Mouse (Mus musculus) embryonic facial prominence, embryonic 13.5 days (tissue): Measurements from ENCODE around the gene Mtap. TPM values are rescaled to one million over a fixed set of nuclear protein-coding genes. Genes with fewer than 3 reads are reported as not detected.

ENCODE experiments used
- ATAC-seq: fragments of 200-750 bp; cut with Nextera tagmentation; 2 replicates; pipeline ENCODE4 v1.8.0; 2017; ENCODE audit warnings: low read depth; ENCODE audit not compliant: insufficient number of reproducible peaks, insufficient read depth, low FRiP score, low TSS enrichment
- H3K27ac ChIP-seq: fragments of 300-500 bp; sonication (generic); 2 replicates; pipeline ENCODE4 v1.5.1; 2015; ENCODE audit warnings: moderate library complexity, mild to moderate bottlenecking, inconsistent platforms
- H3K27me3 ChIP-seq: fragments of 300-500 bp; sonication (generic); 2 replicates; pipeline ENCODE4 v1.6.1; 2015; ENCODE audit warnings: mild to moderate bottlenecking, inconsistent platforms
- H3K36me3 ChIP-seq: fragments of 300-500 bp; sonication (generic); 2 replicates; pipeline ENCODE4 v1.6.1; 2015; ENCODE audit warnings: mild to moderate bottlenecking, inconsistent platforms
- H3K4me1 ChIP-seq: fragments of 300-500 bp; sonication (generic); 2 replicates; pipeline ENCODE4 v1.6.1; 2015; ENCODE audit warnings: inconsistent platforms
- H3K4me2 ChIP-seq: fragments of 300-500 bp; sonication (generic); 2 replicates; pipeline ENCODE4 v1.6.1; 2015; ENCODE audit warnings: moderate library complexity, mild to moderate bottlenecking, inconsistent platforms
- H3K4me3 ChIP-seq: fragments of 300-500 bp; sonication (generic); 2 replicates; pipeline ENCODE4 v1.5.1; 2015; ENCODE audit warnings: mild to moderate bottlenecking, inconsistent platforms
- H3K9ac ChIP-seq: fragments of 300-500 bp; sonication (generic); 2 replicates; pipeline ENCODE4 v1.6.1; 2015; ENCODE audit warnings: mild to moderate bottlenecking, inconsistent platforms
- H3K9me3 ChIP-seq: fragments of 300-500 bp; sonication (generic); 2 replicates; pipeline ENCODE4 v1.6.1; 2016; ENCODE audit warnings: inconsistent platforms
- WGBS: fragments of 180-500 bp; shearing (Covaris S2); methylation state at CpG from one replicate; pipeline ENCODE4 v1.1.7; 2015; ENCODE audit warnings: mixed read lengths; 5-methylcytosine and 5-hydroxymethylcytosine counted together
- polyA plus RNA-seq: library from polyadenylated mRNA; unstranded; fragments of >200 nt; fragmentation: Nextera tagmentation; extraction: Ambion mirVana; gene quantifications from 2 replicates; pipeline ENCODE4 v1.2.1, GENCODE M21; 2015

Mtap gene
- polyA plus RNA-seq, 1 experiment from 2014 or later = 91.0 TPM

DNA sequence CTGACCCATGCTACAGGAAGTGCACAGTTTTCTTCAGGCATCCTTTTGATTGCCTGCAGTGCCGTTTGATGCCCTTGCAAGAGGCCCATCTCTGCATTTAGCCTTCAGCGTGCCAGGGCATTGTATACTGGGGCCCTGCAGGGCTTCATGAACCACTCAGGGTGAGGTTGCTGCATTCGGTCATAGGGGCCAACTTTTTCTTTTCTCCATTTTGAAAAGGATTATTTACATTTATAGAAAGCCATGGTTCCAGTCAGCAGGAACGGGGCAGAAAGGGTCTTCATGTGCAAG lies 1.4 kb downstream of the Mtap start:
- H3K27ac ChIP-seq = peak overlapping the region; percentile 93; the same call in 1 of the 2 replicates
- peak overlapping the region; percentile 90 for H3K9ac ChIP-seq
- 9% methylated on average over 4 of the region's 4 CpGs for WGBS

DNA sequence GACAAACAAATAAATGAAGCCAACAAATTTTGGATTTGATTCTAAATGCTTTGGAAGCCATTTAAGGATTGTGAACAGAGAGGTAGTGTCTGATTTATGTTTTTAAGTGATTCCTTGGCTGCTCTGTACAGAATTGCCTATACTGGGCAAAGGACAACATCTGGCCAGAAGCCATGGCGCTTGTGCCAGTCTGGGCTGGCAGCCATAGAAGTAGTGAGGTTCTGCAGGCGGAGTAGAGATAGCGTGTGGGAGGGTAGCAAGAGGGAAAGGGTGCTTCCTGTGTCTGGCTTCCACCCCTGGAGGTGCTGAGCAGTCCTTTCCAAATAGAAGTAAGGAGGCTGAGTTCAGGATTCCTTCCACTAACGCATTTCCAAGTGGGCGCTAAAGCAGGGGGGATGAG lies 3.9 kb downstream of the Mtap start:
- no peaks in the 10 kb centered on the region for H3K9me3 ChIP-seq
- no peak overlapping the region for H3K4me2 ChIP-seq
- no peak overlapping the region for H3K4me3 ChIP-seq
- peaks cover 44% of the 10 kb centered on the region for H3K4me1 ChIP-seq
- no peak overlapping the region for H3K27ac ChIP-seq
- no peaks in the 10 kb centered on the region for H3K27me3 ChIP-seq
- 73% methylated on average over 5 of the region's 5 CpGs for WGBS
- peaks cover 11% of the 10 kb centered on the region; the same call in 1 of the 2 replicates for H3K36me3 ChIP-seq
- no peak for ATAC-seq
- H3K9ac ChIP-seq = no peak overlapping the region

More for the DNA sequence above, 1.4 kb downstream of the Mtap start:
- no peak for ATAC-seq
- H3K9me3 ChIP-seq = no peaks in the 10 kb centered on the region
- no peaks in the 10 kb centered on the region for H3K27me3 ChIP-seq
- H3K4me2 ChIP-seq = peak overlapping the region; percentile 61
- peak overlapping the region; percentile 97 for H3K4me3 ChIP-seq
- 0 out of 2 replicates have a peak, but pooled peaks cover under 1% of the 10 kb centered on the region for H3K36me3 ChIP-seq
- peaks cover 38% of the 10 kb centered on the region for H3K4me1 ChIP-seq

- 38% methylated on average over 6 of the region's 6 CpGs for WGBS
- Histone ChIP-seq H3K4me1 (peaks cover 14% of the 10 kb centered on the region), H3K9ac (no peak overlapping the region), H3K4me3 (no peak overlapping the region), H3K9me3 (no peaks in the 10 kb centered on the region; the same call in 1 of the 2 replicates), H3K36me3 (peaks cover 33% of the 10 kb centered on the region), H3K27me3 (no peaks in the 10 kb centered on the region), H3K4me2 (no peak overlapping the region), H3K27ac (no peak overlapping the region)
- no peak for ATAC-seq
Observed at GRCm38 (mm10) chr4:89145409-89145808, 8.5 kb downstream of the Mtap start.

GRCm38 (mm10) chr4:89146291-89146690 lies 9.4 kb downstream of the Mtap start:
- Histone ChIP-seq H3K4me1 (peaks cover 6% of the 10 kb centered on the region; the same call in 1 of the 2 replicates), H3K4me3 (no peak overlapping the region), H3K9ac (no peak overlapping the region), H3K27me3 (no peaks in the 10 kb centered on the region), H3K4me2 (no peak overlapping the region), H3K9me3 (no peaks in the 10 kb centered on the region; the same call in 1 of the 2 replicates), H3K36me3 (peaks cover 37% of the 10 kb centered on the region), H3K27ac (no peak overlapping the region)
- ATAC-seq = no peak
- 52% methylated on average over 3 of the region's 3 CpGs for WGBS

DNA sequence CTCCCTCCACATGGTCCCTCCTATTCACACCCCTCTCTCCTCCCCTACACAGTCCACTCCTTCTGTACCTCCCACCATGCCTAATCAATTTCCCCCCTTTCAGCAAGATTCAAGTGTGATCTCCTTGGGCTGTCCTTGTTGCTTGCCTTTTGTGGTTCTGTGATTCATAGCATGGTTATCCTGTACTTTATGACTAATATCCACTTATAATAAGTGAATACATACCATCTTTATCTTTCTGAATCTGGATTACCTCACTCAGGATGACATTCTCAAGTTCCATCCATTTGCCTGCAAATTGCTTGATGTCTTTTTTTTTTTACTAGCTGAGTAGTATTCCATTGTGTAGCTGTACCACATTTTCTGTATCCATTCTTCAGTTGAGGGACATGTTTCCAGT lies 12.3 kb downstream of the Mtap start:
- Histone ChIP-seq H3K9ac (no peak overlapping the region), H3K9me3 (no peaks in the 10 kb centered on the region; the same call in 1 of the 2 replicates), H3K4me3 (no peak overlapping the region), H3K36me3 (peaks cover 47% of the 10 kb centered on the region), H3K4me2 (no peak overlapping the region), H3K27ac (no peak overlapping the region), H3K4me1 (peaks cover 6% of the 10 kb centered on the region; the same call in 1 of the 2 replicates), H3K27me3 (no peaks in the 10 kb centered on the region)
- no peak for ATAC-seq

DNA sequence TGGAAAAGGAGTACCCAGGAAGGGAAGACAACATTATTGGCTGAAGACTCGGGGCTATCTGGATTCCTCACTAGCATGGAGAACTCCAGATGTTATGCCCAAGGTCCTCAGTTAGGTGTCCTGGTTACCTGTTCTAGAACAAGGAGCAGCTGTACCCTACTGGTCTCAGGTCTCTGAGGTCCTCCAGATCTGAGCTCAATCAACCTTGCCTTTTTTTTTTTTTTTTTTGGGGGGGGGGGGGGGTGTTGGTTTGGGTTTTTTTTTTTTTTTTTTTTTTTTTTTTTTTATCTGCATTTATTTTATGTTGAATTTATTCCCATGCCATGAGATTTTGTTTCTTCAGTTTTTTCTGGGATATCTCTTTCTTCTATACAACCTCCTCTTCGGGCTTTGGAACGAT lies 24.5 kb downstream of the Mtap start:
- Histone ChIP-seq H3K27me3 (no peaks in the 10 kb centered on the region), H3K9me3 (no peaks in the 10 kb centered on the region), H3K9ac (no peak overlapping the region), H3K4me3 (no peak overlapping the region), H3K4me1 (no peaks in the 10 kb centered on the region), H3K4me2 (no peak overlapping the region), H3K36me3 (peaks cover 86% of the 10 kb centered on the region), H3K27ac (no peak overlapping the region)
- WGBS = 90% methylated on average over 3 of the region's 3 CpGs
- ATAC-seq = no peak

- WGBS = 82% methylated on average over 5 of the region's 5 CpGs
- Histone ChIP-seq H3K9me3 (no peaks in the 10 kb centered on the region), H3K27me3 (no peaks in the 10 kb centered on the region), H3K27ac (no peak overlapping the region), H3K4me3 (no peak overlapping the region), H3K36me3 (peaks cover 86% of the 10 kb centered on the region), H3K9ac (no peak overlapping the region), H3K4me2 (no peak overlapping the region), H3K4me1 (no peaks in the 10 kb centered on the region)
- ATAC-seq = no peak
Observed at GRCm38 (mm10) chr4:89162496-89162895, 25.6 kb downstream of the Mtap start.

DNA sequence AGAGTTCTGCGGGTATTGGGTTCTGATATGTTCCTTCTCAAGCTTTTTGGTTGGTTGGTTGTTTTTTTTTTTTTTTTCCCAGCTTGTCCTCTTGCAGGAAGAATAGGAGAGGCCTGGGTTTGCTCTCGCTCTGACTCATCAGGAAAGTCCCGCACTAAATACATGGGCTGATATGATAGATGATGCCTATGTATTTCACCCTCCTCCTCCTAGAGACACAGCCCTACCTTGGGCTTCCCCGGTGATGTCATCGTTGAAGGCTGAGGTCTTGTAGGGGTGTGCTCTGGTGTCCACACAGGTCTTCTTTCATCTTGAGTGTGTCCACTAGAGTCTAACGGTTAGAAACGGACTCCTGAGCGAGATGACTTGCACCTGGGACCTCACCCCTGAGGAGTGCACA lies 26.7 kb downstream of the Mtap start:
- no peak overlapping the region for H3K9ac ChIP-seq
- no peaks in the 10 kb centered on the region for H3K4me1 ChIP-seq
- H3K4me2 ChIP-seq = no peak overlapping the region
- no peaks in the 10 kb centered on the region for H3K9me3 ChIP-seq
- H3K27me3 ChIP-seq = no peaks in the 10 kb centered on the region
- WGBS = 95% methylated on average over 8 of the region's 8 CpGs
- no peak for ATAC-seq
- no peak overlapping the region for H3K4me3 ChIP-seq
- H3K36me3 ChIP-seq = peaks cover 85% of the 10 kb centered on the region
- no peak overlapping the region for H3K27ac ChIP-seq

DNA sequence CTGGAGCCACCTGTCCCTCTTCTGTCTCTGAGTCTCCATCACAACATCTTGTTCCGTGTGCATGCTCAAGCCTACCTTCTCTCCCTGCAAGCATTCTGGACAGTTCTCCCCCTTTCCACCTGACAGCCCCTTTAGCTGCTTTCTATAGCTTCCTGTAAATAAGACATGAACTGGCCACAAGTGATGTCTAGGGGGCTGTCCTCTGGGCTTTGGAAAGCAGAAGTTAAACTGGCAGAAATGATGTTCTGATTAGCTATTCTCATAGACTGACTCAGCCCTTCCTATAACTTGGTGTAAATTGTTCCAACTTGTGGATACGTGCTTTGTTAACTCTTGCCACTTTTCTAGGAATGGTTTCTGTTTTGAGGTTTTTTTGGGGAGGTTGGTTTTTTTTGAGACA lies 27.8 kb downstream of the Mtap start:
- no peak for ATAC-seq
- Histone ChIP-seq H3K9me3 (no peaks in the 10 kb centered on the region), H3K4me1 (no peaks in the 10 kb centered on the region), H3K27me3 (no peaks in the 10 kb centered on the region), H3K9ac (no peak overlapping the region), H3K4me2 (no peak overlapping the region), H3K36me3 (peaks cover 88% of the 10 kb centered on the region), H3K27ac (no peak overlapping the region), H3K4me3 (no peak overlapping the region)
- WGBS = 86% methylated on average over 2 of the region's 2 CpGs

DNA sequence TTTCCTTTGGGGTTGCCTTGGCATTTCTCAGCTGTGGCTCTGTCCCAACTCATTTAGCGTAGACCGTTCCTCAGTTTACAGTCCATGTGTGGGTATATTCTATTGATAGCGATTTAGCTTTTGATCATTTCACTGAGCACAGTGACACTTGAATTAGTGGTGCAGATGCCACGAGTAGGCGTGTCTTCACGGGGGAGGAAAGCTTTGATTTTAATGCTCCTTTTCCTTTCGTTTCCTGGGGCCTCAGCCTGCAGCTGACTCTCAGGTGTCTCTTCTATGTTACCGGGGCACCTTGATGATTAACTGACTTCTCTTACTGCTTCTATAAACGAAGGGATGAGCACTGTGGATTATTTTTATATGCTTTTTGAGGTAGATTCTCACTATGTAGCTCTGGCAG lies 32.0 kb downstream of the Mtap start:
- Histone ChIP-seq H3K27ac (no peak overlapping the region), H3K9me3 (no peaks in the 10 kb centered on the region), H3K9ac (no peak overlapping the region), H3K4me2 (no peak overlapping the region), H3K4me3 (no peak overlapping the region), H3K36me3 (peaks cover 86% of the 10 kb centered on the region), H3K4me1 (no peaks in the 10 kb centered on the region), H3K27me3 (no peaks in the 10 kb centered on the region)
- 93% methylated on average over 9 of the region's 9 CpGs for WGBS
- ATAC-seq = no peak

GRCm38 (mm10) chr4:89169739-89170138 lies 32.8 kb downstream of the Mtap start:
- Histone ChIP-seq H3K4me1 (no peaks in the 10 kb centered on the region), H3K9ac (no peak overlapping the region), H3K27me3 (no peaks in the 10 kb centered on the region), H3K27ac (no peak overlapping the region), H3K4me2 (no peak overlapping the region), H3K4me3 (no peak overlapping the region), H3K36me3 (peaks cover 86% of the 10 kb centered on the region), H3K9me3 (no peaks in the 10 kb centered on the region)
- no peak for ATAC-seq
- 80% methylated on average over 4 of the region's 4 CpGs for WGBS

DNA sequence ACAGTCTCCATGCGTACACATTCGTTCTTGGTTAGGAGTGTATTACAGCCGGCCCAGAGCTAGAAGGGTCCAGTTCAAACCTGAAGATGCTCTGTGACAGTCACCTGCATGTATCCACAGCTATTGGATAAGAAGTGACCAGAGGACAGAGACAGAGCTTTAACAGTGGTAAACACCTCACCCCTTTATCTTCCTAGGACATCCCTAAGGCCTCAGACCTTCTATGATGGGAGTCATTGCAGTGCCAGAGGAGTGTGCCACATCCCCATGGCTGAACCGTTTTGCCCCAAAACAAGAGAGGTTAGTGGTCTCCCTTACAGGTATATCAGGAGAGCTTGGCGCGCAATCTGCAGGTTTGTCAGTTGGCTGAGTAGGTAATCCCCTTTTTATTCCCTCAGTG lies 34.0 kb downstream of the Mtap start:
- 93% methylated on average over 6 of the region's 6 CpGs for WGBS
- Histone ChIP-seq H3K9ac (no peak overlapping the region), H3K9me3 (no peaks in the 10 kb centered on the region), H3K4me2 (no peak overlapping the region), H3K27me3 (no peaks in the 10 kb centered on the region), H3K4me1 (no peaks in the 10 kb centered on the region), H3K27ac (no peak overlapping the region), H3K4me3 (no peak overlapping the region), H3K36me3 (peaks cover 88% of the 10 kb centered on the region)
- ATAC-seq = no peak
